Mouse (Mus musculus) E14TG2a.4 (cell line): ENCODE results near the gene Wdr19.

ENCODE experiments used
- CTCF ChIP-seq: conservative IDR thresholded peaks from 2 replicates; pipeline ENCODE4 v1.5.1; 2014; ENCODE audit warnings: low read length
- NANOG ChIP-seq: IDR thresholded peaks from 2 replicates; pipeline ENCODE4 v1.6.1; 2014; ENCODE audit warnings: borderline replicate concordance, low read length, mixed read lengths
- POU5F1 ChIP-seq: IDR thresholded peaks from 2 replicates; pipeline ENCODE4 v1.6.1; 2014; ENCODE audit warnings: low read length, borderline replicate concordance

DNA sequence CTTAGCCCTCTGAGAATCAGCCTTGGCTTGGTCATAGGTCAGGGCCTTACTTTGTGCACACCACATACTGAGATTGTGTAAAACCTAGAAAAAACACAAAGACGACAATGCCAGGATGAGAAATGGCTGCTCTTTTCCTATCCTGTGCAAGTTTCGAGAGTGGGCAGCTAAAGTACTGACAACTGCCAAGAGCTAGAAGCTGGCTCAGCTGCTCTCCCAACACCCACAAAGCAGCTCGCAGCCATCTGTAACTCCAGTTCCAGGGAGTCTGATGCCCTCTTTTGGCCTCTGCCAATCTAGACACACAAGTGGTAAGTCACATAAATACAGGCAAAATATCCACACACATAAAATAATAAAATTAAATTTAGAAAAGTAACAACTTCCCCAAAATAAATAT is 74.5 kb downstream of the Wdr19 start:
- no peak for TF ChIP-seq CTCF
- TF ChIP-seq POU5F1 = no peak
- TF ChIP-seq NANOG = no peak
